Mouse (Mus musculus) cortical plate, adult 2 months (tissue): Measurements from ENCODE around the gene Pcmt1. TPM values are rescaled to one million over a fixed set of nuclear protein-coding genes. Genes with fewer than 3 reads are reported as not detected.
"Not testable (repeated sequence)": the region's sequence is repeated elsewhere in the genome, so short reads cannot be mapped to it uniquely, and the experiment has no call there.

Experiments used
- H3K27ac ChIP-seq: fragments of 200-500 bp; 2 replicates; pipeline ENCODE4 v1.5.1; 2012; ENCODE audit warnings: low read length, control low read depth, inconsistent platforms; ENCODE audit not compliant: insufficient read depth
- H3K4me1 ChIP-seq: fragments of 200-500 bp; 2 replicates; pipeline ENCODE4 v1.6.1; 2011; ENCODE audit warnings: low read length; ENCODE audit not compliant: control insufficient read depth, insufficient read depth
- H3K4me3 ChIP-seq: fragments of 200-500 bp; 2 replicates; pipeline ENCODE4 v1.5.1; 2011; ENCODE audit warnings: mild to moderate bottlenecking, low read length, control low read depth; ENCODE audit not compliant: insufficient read depth
- CTCF ChIP-seq: fragments of 200-500 bp; IDR thresholded peaks from 2 replicates; pipeline ENCODE4 v1.5.1; 2011; ENCODE audit warnings: mild to moderate bottlenecking, control low read depth, low read length; ENCODE audit not compliant: insufficient read depth; ENCODE audit errors: extremely low read depth
- POLR2A ChIP-seq: fragments of 200-500 bp; IDR thresholded peaks from 2 replicates; pipeline ENCODE4 v1.6.1; 2011; ENCODE audit warnings: mild to moderate bottlenecking, low read length, control low read depth; ENCODE audit not compliant: insufficient read depth; ENCODE audit errors: extremely low read depth
- polyA plus RNA-seq: library from polyadenylated mRNA; depleted of rRNA; stranded (reverse); fragments of >200 nt; gene quantifications from 2 replicates; pipeline ENCODE4 v1.2.3, GENCODE M21; 2012

Pcmt1 gene
- polyA plus RNA-seq, 1 experiment = 158 TPM

DNA sequence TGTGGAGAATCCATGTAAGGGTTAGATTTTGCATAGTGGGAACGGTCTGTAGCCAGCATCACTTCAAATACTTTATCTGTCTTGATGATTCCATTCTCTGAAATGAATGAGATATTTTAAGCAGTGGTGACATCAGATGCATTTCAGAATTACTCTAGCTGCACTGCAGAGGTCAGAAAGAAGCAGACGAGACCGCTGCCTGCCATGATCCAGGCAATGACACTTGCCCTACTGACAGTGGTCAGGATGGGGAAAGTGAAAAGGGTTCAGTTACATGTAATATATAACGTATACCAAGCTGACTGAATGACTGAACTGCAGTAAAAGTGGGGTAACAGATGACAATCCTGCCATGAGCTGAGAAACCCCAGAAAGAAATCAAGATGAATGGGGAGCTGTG lies 31.9 kb downstream of the Pcmt1 start:
- Histone ChIP-seq H3K4me1 (peaks cover 3% of the 10 kb centered on the region; the same call in 1 of the 2 replicates), H3K27ac (no peak overlapping the region), H3K4me3 (no peak overlapping the region)
- TF ChIP-seq CTCF (no peak), POLR2A (no peak)

DNA sequence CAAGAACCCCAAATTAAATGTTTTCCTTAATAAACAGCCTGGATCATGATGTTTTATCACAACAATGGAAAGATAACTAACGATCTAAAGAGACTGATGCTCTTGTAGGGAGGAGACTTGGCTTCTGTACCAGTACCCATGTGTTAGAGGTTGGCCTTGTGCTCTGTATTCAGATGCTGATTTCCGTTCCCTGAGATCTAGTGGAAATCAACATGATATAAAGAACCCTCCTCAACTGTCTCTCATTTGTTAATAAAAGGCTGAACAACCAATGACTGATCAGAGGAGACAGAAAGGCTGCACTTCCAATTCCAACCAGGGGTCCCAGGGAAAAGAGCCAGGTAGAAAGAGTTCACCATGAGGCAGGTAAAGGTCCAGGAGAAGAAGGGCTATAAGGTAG lies 35.0 kb downstream of the Pcmt1 start:
- no peak overlapping the region for H3K4me3 ChIP-seq
- H3K4me1 ChIP-seq = peaks cover 1% of the 10 kb centered on the region; the same call in 1 of the 2 replicates
- no peak overlapping the region for H3K27ac ChIP-seq
- TF ChIP-seq POLR2A (no peak), CTCF (no peak)

DNA sequence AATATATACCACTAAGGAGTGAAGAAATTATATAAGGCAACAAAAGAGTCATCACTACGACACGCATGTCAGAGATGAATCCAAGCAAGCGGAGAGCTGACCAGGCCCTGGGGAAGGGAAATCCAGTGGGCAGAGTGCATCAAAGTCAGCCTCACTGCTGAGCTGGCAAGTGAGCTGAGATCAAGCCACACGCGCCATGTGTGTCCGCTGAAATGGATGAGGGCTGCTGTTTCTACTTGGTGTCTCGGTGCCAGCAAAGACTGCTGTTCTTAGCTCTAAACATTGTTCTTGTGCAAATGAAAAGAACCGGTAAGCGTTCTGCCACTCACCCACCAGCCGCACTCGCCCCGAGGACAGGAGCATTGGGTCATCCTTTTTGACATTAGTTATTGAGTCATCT lies 40.6 kb downstream of the Pcmt1 start:
- H3K27ac ChIP-seq = no peak overlapping the region
- H3K4me3 ChIP-seq = no peak overlapping the region
- TF ChIP-seq POLR2A (no peak), CTCF (no peak)
- H3K4me1 ChIP-seq = no peaks in the 10 kb centered on the region; the same call in 1 of the 2 replicates

DNA sequence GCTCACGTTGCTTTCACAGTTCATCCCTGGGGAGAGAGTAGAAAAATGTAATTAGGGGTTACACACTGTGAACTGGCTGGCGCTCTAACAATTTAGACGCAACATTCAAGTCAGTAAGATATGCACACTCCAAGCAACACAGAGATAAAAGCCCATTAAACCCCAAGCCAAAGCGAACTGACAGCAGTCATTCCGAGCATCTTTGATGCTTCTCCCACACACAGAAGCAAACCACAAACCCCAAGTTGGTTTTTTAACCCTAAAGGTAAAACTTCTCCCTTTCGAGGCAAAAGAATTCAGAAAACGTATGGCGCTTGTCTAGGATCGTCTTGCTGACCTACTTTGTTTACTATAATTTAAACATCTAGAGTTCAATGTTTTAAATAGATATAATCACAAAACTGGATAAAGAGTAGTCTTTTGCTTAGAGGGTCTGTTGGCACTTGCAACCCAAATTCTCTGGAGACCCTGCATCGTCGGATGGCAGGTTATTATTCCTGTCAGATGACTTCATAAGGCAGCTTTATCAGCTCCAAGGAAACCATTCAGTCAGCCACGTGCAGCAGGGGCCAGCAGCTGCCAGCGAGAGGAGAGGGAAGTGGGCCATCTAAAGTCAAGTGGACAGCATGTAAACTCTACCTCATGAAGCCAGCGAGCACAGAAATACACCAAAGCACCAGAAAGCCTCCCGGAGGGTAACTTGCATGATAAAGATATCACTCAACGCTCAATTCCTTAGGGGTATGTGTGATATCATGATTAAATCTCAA lies 49.8 kb downstream of the Pcmt1 start:
- TF ChIP-seq CTCF (no peak), POLR2A (no peak)
- H3K4me3 ChIP-seq = no peak overlapping the region
- H3K27ac ChIP-seq = no peak overlapping the region
- no peaks in the 10 kb centered on the region for H3K4me1 ChIP-seq

DNA sequence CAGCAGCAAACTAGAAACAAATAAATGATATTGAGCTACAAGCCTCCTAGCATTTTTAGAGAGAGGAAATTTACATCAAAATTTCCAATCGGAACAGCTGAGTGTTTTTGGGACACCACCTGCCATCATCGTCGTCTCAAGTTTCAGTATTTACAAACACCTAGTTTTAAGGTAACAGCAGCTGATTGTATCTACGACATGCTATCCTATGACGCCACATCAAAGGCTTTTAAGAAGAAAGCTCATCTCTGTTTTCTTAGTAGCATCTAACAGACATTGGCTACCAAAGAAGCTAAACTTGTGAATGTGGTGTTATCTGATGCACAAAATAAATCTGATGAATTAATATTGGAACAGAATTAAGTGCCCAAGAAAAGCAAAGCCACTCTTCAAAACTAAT lies 50.6 kb downstream of the Pcmt1 start:
- no peak overlapping the region for H3K27ac ChIP-seq
- TF ChIP-seq CTCF = no peak
- no peak for TF ChIP-seq POLR2A
- H3K4me1 ChIP-seq = no peaks in the 10 kb centered on the region
- H3K4me3 ChIP-seq = no peak overlapping the region

DNA sequence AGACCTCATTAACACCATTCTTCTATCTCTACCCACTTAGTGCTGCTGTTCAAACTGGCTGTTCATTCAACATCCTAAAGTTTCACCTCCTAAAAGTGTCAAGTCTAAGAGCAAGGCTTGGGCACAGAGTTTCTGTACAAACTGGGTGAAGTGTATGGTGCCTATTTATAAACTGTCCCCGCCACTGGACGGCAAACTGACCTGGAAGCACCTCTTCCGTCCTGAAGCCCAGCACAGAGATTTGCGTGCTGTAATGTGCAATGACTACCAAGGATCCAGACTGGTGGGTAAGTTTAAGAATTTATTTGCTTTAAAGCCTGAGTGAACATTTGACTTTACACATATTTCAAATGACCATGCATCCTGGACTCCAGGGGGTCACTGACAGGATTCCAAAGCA lies 51.8 kb downstream of the Pcmt1 start:
- no peak overlapping the region for H3K27ac ChIP-seq
- H3K4me1 ChIP-seq = no peaks in the 10 kb centered on the region
- H3K4me3 ChIP-seq = no peak overlapping the region
- TF ChIP-seq CTCF = no peak
- no peak for TF ChIP-seq POLR2A

DNA sequence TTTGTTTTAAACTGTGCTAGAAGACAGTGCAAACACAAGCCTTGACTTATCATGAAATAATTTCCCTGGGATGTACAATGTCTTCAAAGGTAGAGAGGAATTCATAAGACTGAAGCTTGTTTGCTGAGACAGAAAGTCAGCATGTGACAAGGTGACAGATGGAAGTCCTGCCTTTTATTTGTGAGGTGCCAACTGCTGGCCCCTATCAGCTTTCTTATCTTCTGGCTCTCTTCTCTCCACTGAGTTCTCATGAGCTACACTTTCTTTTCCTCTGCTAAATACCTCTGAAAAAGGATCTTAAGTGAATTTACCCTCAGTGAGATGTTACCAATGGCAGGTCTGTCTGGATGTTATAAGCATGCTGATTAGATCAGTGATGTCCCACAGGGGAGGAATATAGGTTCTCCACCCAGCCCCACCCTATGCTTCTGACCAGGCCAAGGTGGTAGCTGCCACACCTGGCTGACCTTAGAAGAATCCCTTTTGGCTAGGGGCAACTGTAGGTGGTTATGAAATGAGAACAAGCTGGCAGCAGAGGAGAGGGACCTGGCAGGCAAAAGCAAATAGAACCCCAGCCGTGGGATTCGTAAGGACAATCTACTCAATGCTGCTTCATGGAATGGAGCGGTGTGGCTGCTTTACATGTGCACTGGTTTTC lies 56.9 kb downstream of the Pcmt1 start:
- TF ChIP-seq CTCF = no peak
- TF ChIP-seq POLR2A = no peak
- no peak overlapping the region for H3K27ac ChIP-seq
- no peak overlapping the region for H3K4me3 ChIP-seq
- peaks cover 2% of the 10 kb centered on the region; the same call in 1 of the 2 replicates for H3K4me1 ChIP-seq

DNA sequence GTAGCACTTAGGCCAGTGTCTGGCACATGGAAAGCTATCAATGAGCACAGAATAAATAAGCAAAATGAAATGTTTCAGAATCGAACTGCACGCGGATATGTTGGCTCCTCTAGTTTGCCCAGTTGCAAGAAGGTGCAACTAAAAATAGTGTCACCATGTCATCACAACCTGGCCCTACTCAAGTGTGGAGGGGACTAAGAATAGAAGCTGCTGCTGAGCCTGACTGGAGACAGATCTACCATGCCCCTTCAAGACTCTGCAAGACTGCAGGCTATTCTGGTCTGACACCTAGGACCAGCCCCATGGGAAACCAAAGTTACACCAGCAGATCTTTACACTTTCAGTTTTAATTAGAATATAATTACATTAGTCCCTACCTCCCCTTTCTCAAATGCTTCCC lies 58.6 kb downstream of the Pcmt1 start:
- TF ChIP-seq CTCF (no peak), POLR2A (no peak)
- Histone ChIP-seq H3K4me3 (no peak overlapping the region), H3K4me1 (peaks cover 2% of the 10 kb centered on the region; the same call in 1 of the 2 replicates), H3K27ac (no peak overlapping the region)

DNA sequence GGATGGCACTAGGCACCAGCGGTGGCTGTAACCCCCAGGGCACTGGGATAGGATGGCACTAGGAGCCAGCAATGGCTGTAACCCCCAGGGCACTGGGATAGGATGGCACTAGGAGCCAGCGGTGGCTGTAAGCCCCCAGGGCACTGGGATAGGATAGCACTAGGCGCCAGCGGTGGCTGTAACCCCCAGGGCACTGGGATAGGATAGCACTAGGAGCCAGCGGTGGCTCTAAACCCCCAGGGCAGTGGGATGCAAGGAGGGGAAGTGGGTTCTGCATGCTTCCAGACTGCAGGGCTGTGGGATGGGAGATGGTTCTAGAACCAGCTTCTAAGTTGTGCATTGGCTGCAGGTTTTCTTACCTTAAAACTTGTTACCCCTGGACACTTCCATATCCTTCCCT lies 60.2 kb downstream of the Pcmt1 start:
- TF ChIP-seq CTCF = no peak
- no peak for TF ChIP-seq POLR2A
- H3K27ac ChIP-seq = no peak overlapping the region
- H3K4me1 ChIP-seq = peaks cover 2% of the 10 kb centered on the region; the same call in 1 of the 2 replicates
- H3K4me3 ChIP-seq = no peak overlapping the region

DNA sequence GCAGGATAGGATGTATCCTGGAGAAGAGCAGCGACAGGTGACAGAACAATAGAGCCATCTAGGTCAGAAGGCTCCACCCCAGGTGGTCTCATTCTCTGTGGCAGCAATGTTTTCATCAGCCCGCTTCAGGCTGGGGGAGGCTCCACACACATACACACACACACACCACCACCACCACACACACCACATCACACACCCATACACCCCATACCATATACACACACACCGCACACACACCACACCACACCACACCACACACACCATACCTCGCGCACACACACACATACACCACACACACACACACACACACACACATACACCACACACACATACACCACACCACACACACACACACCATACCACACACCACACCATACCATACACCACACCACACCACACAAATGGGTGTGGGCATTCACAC lies 61.1 kb downstream of the Pcmt1 start:
- peaks cover 2% of the 10 kb centered on the region; the same call in 1 of the 2 replicates for H3K4me1 ChIP-seq
- TF ChIP-seq POLR2A (no peak), CTCF (no peak)
- no peak overlapping the region for H3K27ac ChIP-seq
- no peak overlapping the region for H3K4me3 ChIP-seq

DNA sequence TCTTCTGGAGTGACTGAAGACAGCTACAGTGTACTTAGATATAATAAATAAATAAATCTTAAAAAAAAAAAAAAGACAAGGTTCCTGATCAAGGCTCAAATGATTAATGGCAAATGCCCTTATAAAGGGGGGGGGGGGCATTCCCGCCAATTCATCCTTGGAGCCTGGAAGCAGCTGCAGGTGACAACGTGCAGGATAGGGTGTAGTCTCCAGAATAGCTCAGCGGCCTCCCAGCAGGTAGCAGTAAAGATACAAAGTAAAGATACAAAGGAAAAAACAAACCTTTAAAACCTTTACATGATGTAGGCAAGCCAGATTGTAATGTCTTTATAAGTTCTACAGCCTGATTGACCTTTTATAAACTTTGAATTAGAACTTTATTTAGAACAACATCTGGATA lies 63.4 kb downstream of the Pcmt1 start:
- H3K27ac ChIP-seq, H3K4me3 ChIP-seq, H3K4me1 ChIP-seq: not testable (repeated sequence)

DNA sequence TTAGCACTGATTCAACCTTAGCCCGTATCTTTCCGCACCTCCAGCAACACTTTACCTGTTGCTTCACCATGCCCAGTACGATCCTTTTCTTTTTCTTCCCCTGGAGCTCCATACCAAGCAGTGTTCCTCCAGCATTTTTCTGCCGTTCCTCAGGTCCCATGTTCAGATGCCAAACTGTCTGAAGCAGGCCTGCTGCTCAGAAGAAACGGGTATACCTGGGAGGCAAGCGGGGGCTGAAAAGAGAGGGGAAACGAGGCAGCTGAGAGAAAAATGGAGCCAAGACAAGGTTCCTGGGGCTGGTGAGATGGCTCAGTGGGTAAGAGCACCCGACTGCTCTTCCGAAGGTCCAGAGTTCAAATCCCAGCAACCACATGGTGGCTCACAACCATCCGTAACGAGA lies 63.8 kb downstream of the Pcmt1 start:
- H3K4me3 ChIP-seq, H3K27ac ChIP-seq, H3K4me1 ChIP-seq: not testable (repeated sequence)
